Mouse (Mus musculus): ENCODE data around the gene Olfr1411. TPM values are rescaled to one million over a fixed set of nuclear protein-coding genes. Genes with fewer than 3 reads are reported as not detected.

Gene Olfr1411
- polyA plus RNA-seq (2012; rRNA removed): not detected in 2 replicates

DNA sequence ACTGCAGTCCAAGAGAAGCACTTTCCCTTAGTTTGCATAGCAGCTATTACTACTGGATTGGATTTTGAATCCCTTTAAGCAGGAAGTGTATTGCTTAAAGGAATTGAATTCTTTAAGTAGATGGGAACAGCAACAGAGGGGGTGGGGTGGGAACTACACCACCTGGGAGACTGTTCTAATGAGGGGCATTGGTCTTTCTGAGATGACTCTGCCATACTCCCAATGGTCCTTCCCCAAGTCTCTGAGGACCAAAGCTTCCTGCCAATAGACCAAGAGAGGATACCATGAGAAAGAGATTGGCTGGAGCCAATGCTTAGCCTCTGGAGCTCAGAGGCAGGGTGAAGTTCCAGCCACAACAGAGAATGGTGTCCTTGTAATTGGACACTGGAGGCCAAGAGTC lies at the start of gene Olfr1411:
TSS of gene Olfr1411 (plus strand) at position 301 of the 400 bp plus-strand sequence.

DNA sequence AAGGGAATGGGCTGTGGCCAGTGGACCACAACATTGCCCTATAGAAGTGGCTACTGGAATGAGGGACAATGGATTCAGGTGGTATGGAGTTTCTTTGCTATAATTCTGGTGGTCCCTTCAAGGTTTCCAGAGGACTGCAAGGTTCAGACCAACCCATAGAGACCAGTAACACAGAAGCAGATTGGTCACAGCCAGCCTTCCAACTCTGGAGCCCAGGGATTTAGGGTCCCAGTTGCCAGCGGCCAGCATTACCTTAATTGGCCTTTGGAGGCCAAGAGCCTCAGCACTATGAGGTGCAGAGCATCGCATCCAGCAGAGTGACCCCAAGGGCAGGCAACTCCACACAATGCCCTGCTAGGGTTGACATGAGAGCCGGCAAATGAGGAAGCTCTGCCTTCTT lies 23.2 kb upstream of the Olfr1411 start, which contains the start of gene Olfr1413:
TSS of gene Olfr1413 (plus strand) at position 301 of the 400 bp plus-strand sequence.

DNA sequence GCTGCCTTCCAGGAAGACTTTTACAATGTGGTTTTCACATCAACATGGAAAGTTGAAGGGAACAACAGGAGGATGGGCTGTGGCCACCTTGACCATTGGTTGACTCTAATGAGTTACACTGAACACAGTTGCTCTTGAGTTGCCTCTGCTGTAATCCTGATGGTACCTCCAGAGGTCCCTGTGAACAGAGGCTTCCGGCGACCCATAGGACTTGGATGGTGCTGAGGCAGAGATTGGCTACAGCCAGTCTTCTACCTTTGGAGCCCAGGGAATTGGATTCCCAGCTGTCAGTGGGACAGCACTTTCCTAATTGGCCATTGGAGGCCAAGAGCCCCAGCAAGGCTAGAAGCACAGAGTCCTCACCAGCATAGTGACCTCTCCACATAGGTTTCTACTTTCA lies 8.7 kb upstream of the Olfr1411 start, which contains the start of gene Olfr1412:
TSS of gene Olfr1412 (plus strand) at position 301 of the 400 bp plus-strand sequence.

DNA sequence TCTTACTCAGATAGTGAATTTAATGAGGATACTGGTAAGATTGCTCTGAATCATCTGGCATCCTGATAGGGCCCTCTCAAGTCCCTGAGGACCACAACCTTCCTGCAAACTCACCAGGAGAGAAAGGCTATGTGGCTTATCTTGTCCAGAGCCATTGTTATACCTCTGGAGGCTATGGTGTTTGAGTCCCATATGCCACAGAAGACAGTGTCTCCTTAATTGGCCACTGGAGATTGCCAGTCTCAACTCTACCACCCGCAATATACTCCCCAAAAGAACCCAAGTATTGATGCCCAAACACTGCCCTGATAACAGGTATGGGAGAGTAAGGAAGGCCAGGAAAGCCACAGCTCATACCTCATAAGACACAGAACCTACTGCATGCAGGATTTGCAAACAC lies 11.3 kb downstream of the Olfr1411 start, which contains the start of gene Olfr1410:
TSS of gene Olfr1410 (plus strand) at position 301 of the 400 bp plus-strand sequence.

DNA sequence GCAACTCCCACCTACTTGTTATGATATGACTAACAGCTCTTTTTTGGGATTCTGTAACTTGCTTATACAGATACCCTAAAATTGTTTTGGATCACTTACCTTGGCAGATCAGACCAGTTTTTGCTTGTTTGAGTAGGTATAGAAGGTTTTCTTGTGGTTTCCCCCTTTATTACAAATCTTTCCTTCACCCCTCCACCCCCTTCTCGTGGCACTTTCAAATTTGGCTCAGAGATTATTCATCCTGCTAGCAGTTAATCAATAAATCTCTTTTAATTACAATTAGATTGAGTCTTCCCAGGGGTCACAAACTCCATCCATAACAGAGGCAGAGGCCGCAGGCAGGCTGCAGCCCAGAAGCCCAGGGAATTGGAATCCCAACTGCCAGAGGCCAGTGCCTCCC lies 23.3 kb downstream of the Olfr1411 start, which contains the start of gene Olfr12:
TSS of gene Olfr12 (plus strand) at position 301 of the 400 bp plus-strand sequence.

DNA sequence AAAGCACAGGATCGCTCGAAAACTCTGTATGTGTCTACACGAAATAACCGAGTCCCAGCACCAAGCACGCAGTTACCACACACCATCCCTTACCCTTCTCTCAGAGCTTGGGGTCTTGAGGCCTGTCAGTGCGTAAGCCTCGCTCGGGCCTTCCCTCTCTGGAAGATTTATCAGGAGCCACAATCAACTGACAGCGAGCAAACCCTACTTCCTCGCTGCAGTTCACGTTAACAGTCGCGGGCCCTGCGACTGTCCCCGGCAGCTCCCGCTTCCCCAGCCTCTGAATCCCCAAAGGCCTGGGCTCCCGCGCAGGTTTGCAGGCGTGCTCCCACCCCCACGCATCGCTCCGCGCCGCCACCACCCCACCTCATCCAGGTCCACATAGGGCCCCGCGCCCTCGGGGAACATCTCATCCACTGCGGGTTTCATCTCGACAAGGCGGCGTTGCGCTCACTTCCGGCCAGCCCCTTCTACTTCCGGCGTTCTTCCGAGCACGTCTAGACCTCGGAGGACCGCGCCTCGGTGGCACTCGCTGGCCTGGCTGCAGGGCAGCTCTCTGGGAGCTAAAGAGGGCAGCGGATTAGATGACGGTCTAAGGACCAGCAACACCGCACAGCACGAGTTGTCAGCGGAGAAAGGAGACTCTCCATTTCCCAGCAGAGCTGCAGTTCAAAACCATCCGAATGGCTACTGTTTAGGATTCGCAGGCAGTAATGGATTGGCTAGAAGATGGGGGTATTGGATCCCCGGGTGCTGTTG lies 47.5 kb downstream of the Olfr1411 start, which contains the start of gene Cops9:
TSS of gene Cops9 (minus strand) at position 472 of the 759 bp plus-strand sequence.

Other genes with a start within 250 kb of the Olfr1411 start
- 127 and 149 TPM in 2 replicates for gene Ndufa10, start 120.6 kb upstream of the Olfr1411 start, polyA plus RNA-seq (2012; rRNA removed)
- gene Olfr1416, start 109.3 kb upstream of the Olfr1411 start, polyA plus RNA-seq (2012; rRNA removed): not detected in 2 replicates
- not detected in 2 replicates for gene Olfr1415, start 98.3 kb upstream of the Olfr1411 start, polyA plus RNA-seq (2012; rRNA removed)
- gene Olfr1414, start 75.8 kb upstream of the Olfr1411 start, polyA plus RNA-seq (2012; rRNA removed): not detected in 2 replicates
- not detected in 2 replicates for gene Olfr1413, start 23.1 kb upstream of the Olfr1411 start, polyA plus RNA-seq (2012; rRNA removed)
- not detected in 2 replicates for gene Olfr1412, start 8.6 kb upstream of the Olfr1411 start, polyA plus RNA-seq (2012; rRNA removed)
- not detected in 2 replicates for gene Olfr1410, start 11.4 kb downstream of the Olfr1411 start, polyA plus RNA-seq (2012; rRNA removed)
- gene Olfr12, start 23.4 kb downstream of the Olfr1411 start, polyA plus RNA-seq (2012; rRNA removed): not detected in 2 replicates
- 282 and 335 TPM in 2 replicates for gene Cops9, start 47.6 kb downstream of the Olfr1411 start, polyA plus RNA-seq (2012; rRNA removed)
- gene Otos, start 54.4 kb downstream of the Olfr1411 start, polyA plus RNA-seq (2012; rRNA removed): 0.04 and 0.23 TPM in 2 replicates
- 150 and 154 TPM in 2 replicates for gene Gpc1, start 237.2 kb downstream of the Olfr1411 start, polyA plus RNA-seq (2012; rRNA removed)

Data from central nervous system, embryonic 18 days (tissue).